22 mouse cellular contexts compared by ENCODE assay signal in genomic region chr12:52319156-52319555, GRCm38 (mm10).
"Had no signal": no experiment of that assay in that cellular context is flagged by ENCODE, and none has a peak within 500 bp of the region (broad histone marks: within the 10 kb centered on the region; RNA-seq: fewer than 3 reads in every experiment).

No protein-coding gene starts in this region.

- H3K27me3 ChIP-seq: heart, embryonic 12.5 days; hindbrain, embryonic 12.5 days; intestine, embryonic 15.5 days; limb, embryonic 12.5 days; liver, embryonic 12.5 days had no signal

- H3K9me3 ChIP-seq: heart, embryonic 10.5 days; heart, embryonic 12.5 days; hindbrain, embryonic 10.5 days; hindbrain, embryonic 12.5 days; intestine, embryonic 15.5 days; limb, embryonic 10.5 days; limb, embryonic 12.5 days; liver, embryonic 12.5 days had no signal

- ATAC-seq: hindbrain, embryonic 16.5 days; inflammation-experienced regulatory T-cells, adult 6 months; intestine, embryonic 15.5 days; intestine, postnatal 0 days; liver, embryonic 12.5 days had no signal

- H3K4me1 ChIP-seq: heart, embryonic 10.5 days; heart, embryonic 12.5 days; hindbrain, embryonic 10.5 days; hindbrain, embryonic 12.5 days; intestine, embryonic 15.5 days; limb, embryonic 12.5 days; liver, embryonic 12.5 days had no signal

- H3K9ac ChIP-seq: heart, embryonic 12.5 days; hindbrain, embryonic 12.5 days; hindbrain, embryonic 14.5 days; intestine, embryonic 15.5 days; limb, embryonic 12.5 days; liver, embryonic 12.5 days had no signal

- H3K4me3 ChIP-seq: gastrocnemius, adult 2 months; heart, embryonic 10.5 days; heart, embryonic 12.5 days; hindbrain, embryonic 10.5 days; hindbrain, embryonic 12.5 days; intestine, embryonic 15.5 days; layer of hippocampus, adult 2 months; left cerebral cortex, adult 2 months; limb, embryonic 10.5 days; limb, embryonic 12.5 days; liver, embryonic 12.5 days had no signal

- DNase-seq: gastrocnemius, adult 2 months; gastrocnemius, postnatal 10 days; gastrocnemius, postnatal 25 days; heart, adult 18-20 months; heart, postnatal 10 days; heart, postnatal 4 days; kidney, postnatal 4 days; liver had no signal

- H3K27ac ChIP-seq: gastrocnemius, adult 2 months; heart, embryonic 10.5 days; hindbrain, embryonic 10.5 days; hindbrain, embryonic 12.5 days; hindbrain, embryonic 14.5 days; intestine, embryonic 15.5 days; layer of hippocampus, adult 2 months; left cerebral cortex, adult 2 months; limb, embryonic 10.5 days; limb, embryonic 12.5 days; liver, embryonic 12.5 days had no signal

- H3K4me2 ChIP-seq: heart, embryonic 12.5 days; hindbrain, embryonic 12.5 days; hindbrain, embryonic 14.5 days; intestine, embryonic 15.5 days; limb, embryonic 12.5 days; liver, embryonic 12.5 days had no signal

- H3K36me3 ChIP-seq: heart, embryonic 10.5 days; heart, embryonic 12.5 days; hindbrain, embryonic 10.5 days; hindbrain, embryonic 12.5 days; intestine, embryonic 15.5 days; limb, embryonic 10.5 days; limb, embryonic 12.5 days; liver, embryonic 12.5 days had no signal
